Mouse (Mus musculus) small intestine, adult 2 months (tissue): ENCODE results near the gene Pum2.

ENCODE experiments used
- CTCF ChIP-seq: fragments of 200-500 bp; IDR thresholded peaks from 2 replicates; pipeline ENCODE4 v1.5.1; 2012; ENCODE audit warnings: low read depth, mild to moderate bottlenecking, control low read depth, inconsistent platforms, low read length, moderate library complexity, mixed read lengths; ENCODE audit not compliant: insufficient replicate concordance, insufficient read length; ENCODE audit errors: extremely low read depth
- POLR2A ChIP-seq: fragments of 200-500 bp; IDR thresholded peaks from 2 replicates; pipeline ENCODE4 v1.6.1; 2012; ENCODE audit warnings: low read depth, mild to moderate bottlenecking, control low read depth, inconsistent platforms, low read length, moderate library complexity

DNA sequence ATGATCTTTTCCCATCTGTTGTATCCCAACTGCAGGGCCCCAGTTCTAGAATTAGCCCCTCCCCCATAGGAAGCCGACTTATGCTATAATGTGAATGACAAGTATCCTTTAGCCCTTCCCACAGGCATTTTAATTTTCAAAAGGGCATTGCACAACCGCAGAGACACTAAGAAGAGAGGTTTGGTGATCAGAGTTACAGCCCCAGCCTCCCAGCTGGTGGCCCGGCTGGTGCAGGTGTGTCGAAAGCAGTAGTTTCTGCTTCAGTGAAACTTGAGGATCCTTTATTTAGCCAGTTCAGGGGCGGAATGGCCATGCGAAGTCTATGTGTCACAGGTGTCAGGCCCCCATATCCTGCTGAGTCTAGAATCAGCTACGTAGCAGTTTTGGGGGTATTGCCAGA is 107.2 kb downstream of the Pum2 start:
- TF ChIP-seq CTCF (no peak), POLR2A (no peak)
